Mouse (Mus musculus) hindlimb bud, embryonic 11.5 days (tissue): Measurements from ENCODE around the gene Fam19a2.

Experiments used
- DNase-seq: peaks from one replicate; pipeline ENCODE4 v3.0.0-alpha.2; 2012; ENCODE audit warnings: low read depth, low spot score; ENCODE audit errors: extremely low spot score

Fam19a2 gene

DNA sequence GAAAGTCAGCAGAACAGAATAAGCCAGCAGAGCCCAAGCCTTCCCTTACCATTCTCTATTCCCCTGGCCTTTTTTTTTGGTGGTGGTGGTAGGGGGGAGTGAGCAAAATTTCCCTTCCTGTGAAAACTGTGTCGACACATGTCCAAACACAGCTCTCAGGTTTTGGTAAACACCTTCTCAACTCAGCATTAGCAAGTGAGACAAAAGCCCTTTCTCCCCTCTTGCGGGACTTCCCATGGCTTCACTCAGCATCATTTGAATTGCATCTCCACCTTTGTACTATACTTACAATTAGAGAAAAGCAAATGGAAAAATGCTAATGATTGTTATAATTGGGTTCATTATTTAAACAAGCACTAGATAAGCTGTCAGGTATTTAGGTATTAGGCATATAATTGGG, 119.5 kb downstream of the Fam19a2 start:
- no peak for DNase-seq

DNA sequence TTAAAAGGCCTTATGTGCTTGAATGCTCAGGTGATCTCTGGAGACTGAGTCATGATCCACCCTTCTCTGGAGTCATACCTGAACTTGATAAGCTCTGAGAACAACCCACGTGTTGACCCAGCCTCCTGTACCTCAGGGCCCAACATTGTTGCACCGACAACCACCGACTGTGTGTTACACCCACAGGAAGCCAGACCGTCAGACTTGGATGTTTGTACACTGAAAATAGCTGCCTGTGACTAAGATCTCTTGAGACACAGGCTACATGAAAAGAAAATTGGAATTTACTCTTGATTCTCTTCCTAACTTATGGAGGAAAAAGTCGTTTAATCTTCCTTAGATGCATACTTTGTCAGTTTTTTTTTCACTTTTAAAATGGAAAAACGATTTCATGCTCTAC, 121.8 kb downstream of the Fam19a2 start:
- no peak for DNase-seq

DNA sequence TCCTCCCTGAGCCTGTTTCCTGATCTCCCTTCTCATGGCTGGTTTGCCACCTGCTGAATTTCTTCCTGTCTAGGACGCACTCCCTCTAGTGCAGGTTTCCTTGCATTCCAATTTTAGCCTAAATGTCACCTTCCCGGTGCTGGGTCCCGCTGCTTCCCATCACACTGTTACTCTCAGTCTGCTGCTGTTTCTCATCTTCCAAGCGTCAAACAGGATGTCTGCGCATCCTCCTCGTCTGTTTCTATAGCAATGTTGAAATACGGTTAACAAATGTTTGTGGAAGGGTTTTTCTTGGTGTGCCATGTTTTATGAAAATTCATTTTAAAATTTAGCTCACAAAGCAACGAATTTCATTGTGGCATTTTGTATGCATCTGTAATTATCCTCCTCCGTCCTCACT, 131.6 kb downstream of the Fam19a2 start:
- no peak for DNase-seq

DNA sequence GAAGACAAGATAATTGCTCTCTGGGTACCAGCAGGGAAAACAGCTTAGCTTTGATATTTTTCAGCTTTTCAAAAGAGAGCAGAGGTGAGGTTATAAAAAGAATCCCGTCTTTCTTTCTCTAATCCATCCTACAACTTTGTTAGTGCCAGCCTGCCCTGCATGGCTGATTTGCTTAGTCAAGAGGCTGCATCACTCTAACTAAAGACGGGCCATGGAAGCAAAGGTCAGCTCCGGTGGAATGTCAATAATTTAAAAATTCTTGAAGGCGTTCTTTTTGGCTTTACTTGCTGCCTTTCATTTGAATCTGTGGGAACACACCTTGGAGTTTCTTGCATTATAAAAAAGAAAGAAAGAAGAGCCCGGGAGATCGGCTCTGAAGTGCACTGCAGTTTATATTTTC, 134.3 kb downstream of the Fam19a2 start:
- DNase-seq = no peak

DNA sequence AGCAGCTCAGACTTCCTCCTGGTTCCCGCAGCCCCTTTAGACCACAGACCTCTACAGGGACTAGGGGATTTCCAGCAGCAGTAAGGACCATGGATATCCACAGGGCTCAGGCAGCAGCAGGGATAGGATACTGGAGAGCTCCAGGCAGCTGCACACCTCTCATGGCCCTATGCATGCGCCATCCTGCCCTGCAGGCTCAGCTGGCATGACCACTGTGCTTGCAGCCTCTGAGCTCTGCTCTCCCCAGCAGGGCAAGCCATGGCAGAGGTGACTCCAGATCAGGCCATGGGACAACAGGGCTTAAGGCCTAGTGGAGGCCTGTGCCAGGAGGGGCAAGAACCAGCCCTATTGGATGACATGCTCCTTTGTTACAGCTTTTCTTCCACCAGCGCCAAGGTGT, 137.4 kb downstream of the Fam19a2 start:
- DNase-seq = no peak

DNA sequence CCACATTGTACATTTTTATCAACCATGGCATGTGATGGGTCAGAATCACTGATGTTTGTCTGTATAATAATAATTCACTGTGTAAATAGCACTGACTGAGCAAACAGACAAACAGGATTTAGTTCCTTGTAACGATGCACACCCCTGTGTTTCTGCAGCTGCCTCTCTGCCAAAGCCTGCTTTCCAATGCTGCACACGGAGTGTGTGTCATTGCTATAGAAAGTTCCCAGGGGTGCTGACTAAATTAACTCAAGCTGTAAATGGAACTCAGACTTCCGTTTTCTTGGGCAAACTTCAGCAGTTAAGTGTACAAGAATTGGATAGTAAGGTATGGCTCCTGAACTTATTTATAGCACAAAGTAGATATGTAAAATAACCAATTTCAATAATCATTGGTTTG, 138.7 kb downstream of the Fam19a2 start:
- DNase-seq = no peak

DNA sequence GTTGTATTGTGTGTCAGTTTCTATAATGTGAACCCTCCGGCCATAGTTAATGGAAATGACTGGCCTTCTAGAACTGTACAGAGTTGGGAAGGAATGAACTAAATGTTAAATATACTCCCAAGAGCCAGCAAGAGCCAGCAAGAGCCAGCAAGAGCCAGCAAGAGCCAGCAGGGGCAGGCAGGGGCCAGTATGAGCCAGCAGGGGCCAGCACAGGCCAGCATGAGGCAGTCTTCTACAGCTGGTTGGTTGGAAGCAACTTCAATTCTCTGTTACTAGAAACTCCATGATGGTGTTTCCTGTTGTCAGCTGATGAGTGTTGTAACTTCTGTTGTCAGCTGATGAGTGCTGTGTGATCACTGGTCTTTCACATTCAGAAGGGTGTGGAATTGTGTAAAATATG, 151.2 kb downstream of the Fam19a2 start:
- DNase-seq = no peak

DNA sequence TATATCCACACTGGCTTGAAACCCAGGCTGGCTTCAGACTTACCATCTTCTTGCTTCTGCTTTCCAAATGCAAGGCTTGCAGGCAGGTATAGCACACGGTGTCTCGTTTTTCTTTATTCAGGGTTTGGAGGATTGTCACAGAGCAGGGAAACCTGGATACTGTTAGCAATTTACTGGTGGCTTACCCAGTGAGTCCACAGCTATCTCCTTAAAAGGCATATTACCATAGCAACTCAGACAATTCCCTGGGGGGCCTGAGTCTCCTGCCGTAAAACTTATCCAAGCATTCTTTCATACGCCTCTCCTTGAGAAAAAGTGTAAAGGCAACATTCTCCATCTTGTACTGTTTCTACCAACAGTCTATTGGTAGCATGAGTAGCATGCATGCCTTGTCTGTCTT, 152.2 kb downstream of the Fam19a2 start:
- DNase-seq = no peak

DNA sequence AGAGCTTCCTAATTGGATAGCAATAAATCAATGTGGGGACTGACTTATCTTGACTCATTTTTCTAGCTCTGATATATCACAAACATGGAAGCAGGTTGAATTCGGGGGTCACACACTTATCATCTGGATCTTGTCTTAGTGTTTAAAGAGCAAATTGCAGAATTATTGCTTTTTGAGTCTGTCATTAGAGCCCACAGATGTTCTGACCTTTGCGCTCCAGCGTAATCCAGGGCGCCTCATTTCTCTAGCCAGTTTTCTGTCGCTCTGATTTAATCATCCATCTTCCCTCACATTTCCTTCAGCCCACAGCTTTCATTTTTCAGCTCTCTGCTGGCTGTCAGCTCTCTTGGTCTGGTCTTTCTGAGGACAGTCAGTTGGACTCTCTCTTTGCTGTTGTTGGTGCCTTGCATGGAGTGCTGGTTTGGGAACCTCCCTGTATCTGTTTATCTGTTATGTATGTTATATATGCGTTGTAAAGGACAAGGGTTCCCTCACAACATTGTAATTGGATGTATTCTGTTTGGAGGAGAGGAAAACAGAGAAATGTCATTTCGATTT, 154.9 kb downstream of the Fam19a2 start:
- DNase-seq = no peak

DNA sequence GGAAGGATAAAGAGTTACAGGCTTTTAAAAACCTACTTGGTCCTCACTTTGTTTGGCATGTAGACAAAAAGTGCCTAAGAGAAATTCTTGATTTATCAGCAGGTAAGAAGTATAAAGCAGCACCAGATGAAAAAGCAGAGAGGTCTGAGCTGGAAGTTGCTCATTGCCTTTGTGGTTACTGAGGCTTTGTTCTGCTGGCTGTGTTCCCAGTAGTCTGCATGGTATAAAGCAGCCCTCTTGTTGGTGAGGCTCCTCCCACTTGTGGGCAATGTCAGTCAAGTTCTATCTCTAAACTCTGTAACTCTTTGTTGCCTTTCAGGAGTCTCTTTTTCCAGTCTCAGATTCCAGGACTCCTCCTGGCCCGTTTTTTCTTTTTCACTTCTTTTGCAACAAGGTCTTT, 156.5 kb downstream of the Fam19a2 start:
- DNase-seq = no peak

DNA sequence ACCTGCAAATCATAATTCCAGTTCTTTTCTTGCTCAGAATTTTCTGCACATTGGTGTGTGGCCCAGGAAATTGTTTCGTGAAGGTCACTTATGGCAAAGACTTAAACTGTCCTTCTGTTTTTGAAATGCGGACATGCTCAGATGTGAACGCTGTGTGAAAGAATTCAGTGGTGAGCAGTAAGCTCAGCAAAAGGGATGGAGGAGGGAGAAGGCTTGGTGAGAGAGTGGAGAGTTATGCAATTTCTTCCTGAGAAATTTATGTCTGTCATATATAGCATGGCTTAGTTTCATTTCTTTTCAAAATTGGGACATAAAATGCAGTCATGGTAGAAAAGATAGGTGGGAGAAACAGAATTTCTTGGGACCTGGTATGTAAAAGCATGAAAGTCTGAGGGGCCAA, 160.7 kb downstream of the Fam19a2 start:
- DNase-seq = no peak

DNA sequence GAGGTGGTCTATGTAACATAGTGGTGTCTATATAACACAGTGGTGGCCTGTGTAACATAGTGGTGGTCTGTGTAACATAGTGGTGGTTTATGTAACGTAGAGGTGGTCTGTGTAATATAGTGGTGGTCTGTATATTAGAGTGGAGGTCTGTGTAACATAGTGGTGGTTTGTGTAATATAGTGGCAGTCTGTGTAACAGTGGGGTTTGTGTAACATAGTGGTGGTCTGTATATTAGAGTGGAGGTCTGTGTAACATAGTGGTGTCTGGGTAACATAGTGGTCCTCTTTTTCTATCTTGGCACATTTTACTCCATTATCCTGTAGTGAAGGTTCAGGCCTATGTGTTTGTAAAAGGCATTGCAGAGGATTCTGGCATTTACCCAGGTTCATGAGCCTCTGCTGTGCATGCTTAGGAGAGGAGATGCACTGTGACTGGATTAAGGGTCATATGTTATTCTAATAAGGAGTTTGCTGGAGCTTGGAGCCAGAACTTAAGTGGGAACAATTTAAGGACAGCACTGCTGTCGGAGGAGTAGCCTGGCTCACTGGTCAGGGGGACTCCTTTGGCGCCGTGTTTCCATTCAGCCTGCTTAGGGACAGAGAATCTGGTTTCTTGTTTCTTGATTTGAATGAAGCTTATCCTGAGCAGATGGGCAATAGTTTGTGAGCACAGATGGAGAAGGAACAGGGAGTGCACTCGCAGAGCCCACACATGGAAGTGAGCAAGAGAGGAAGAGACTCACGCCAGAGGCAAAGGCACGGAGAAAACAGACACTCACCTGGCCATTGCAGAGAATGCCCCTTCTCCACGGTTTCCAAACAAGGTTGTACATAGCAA, 162.9 kb downstream of the Fam19a2 start:
- DNase-seq = no peak

DNA sequence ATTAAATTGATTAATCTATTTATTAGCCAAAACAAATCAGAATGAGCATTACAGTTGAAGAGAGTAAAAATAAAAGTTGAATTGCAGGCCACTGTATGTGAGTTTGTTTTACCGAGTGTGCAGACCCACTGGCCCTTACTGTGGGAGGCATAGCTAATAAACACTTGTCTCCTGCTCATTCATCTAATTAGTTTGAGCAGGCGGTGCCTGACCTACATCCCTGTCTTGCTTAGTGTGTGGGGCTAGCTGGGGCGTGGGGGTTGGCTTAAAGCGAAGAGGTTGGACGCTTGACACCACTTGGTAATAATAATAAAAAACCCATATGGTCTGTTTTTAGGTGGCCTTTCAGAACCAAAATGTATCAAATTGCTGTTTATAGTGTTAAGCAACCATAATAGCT, 167.8 kb downstream of the Fam19a2 start:
- no peak for DNase-seq

DNA sequence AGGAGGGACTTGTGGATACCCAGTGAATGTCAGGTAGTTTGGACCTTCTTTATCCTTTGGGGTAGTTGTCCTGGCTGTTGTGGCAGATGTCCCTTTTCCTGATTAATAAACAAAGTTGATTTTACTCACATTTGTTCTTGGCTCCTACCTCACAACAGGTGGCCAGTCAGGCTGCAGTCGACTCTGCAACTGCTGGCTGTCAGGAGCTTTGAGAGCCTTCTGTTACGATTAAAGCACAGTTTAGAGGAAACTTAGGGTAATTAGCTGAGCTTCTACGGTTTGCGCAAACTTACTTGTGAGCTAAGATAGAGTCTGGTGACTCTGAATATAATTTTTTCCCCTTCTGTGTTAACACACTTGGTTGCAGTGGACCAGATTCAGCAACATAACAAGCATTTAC, 173.8 kb downstream of the Fam19a2 start:
- no peak for DNase-seq

DNA sequence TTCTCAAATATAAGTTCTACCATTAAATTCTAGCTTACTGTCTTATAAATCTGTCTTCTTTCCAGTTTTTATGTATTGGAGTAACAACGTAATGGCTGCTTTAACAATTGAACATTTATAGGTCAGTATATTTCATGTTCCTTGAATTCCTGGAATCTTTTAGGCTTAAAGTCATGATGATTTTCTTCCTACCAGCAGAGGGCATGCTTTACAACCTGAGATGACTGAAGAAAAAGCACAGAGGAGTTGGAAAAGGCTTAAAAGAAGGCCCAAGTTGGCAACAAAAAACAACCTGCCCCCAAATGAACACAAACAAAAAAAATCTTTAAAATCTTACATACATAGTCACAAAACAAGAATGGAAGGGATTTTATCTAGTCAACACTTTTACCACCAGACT, 193.0 kb downstream of the Fam19a2 start:
- no peak for DNase-seq

DNA sequence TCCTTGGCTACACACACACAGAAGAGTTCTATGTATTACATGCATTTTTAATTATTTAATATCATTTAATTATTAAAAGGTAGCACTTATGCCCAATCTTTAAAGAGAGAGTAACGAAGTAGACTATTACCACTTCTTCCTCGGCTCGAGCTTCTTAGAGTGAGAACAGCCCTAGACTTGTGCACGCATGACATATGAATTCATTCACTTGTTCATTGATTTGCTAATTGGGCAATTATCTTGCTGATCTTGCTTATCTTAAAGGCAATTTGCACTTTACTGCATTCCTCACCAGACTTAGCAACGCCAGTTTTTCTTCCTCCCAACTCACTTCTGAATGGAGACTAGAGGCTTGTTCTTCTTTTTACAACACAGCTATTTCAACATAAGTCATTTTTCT, 196.7 kb downstream of the Fam19a2 start:
- no peak for DNase-seq

DNA sequence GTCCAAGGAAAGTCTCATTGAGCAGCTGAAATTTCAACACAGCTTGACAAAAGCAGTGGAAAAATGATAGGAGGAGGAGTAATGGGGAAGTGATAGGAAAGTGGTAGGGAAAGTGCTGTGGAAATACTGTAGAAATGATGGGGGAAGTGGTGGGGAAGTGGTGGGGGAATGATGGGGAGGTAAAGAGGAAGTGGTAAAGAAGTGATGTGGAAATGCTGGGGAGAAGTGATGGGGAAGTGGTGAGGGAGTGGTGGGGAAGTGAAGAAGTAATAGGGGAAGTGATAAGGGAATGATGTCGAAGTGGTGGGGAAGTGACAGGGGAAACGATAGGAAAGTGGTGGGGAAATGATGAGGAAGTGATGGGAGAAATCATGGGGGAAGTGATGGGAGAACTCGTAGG, 198.5 kb downstream of the Fam19a2 start:
- no peak for DNase-seq

DNA sequence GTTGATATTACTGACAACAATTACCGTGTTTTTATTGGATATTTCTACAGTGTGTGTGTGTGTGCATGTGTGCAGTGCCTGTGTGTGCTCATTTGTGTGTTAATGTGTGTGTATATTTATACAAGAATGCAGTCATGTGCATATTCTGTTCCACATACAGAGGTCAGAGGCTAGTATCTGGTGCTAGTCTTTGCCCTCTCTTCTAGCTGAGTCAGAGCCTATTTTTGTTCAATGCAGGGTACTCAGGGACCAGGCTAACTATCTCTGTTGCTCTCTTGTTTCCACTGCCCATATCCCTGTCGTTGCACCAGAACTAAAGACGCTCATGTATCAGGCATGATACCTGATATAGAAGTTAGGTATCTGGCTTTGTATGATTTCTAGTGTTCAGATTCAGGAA, 251.0 kb downstream of the Fam19a2 start:
- no peak for DNase-seq

DNA sequence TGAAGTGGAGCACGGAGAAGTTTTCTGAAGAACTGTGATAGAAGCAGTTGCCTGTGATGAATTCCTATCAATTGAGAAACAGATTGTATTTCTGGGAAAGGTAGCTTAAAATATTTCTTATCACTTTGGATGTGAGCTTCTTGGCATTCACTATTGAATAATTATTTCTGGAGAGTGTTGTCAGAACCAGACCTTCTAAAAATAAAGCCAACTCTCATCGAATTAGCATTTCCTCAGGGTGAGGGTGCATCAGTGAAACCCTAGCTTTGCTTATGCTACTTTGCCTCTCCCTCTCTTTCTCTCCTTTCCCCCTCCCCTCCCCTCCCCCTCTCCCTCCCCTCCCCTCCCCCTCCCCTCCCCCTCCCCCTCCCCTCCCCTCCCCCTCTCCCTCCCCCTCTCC, 256.8 kb downstream of the Fam19a2 start:
- DNase-seq = no peak

DNA sequence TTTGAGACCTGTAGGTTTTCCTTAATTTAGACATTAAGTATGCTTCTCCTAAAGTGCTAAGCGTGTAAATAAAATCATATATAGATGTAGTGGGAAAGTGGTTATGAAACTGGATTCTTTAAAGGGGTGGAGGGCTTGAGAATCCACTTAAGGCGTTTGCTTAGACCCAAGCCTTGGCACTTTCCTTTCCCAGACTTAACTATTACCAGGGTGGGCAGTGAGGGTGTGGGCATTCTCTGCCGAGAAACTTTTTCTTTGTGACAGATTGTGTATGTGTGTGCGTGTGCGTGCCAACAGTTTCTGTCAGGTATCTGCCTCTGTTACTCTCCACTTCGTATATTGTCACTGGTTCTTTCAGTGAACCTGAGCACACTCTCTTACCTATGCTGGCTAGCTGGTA, 257.4 kb downstream of the Fam19a2 start:
- DNase-seq = no peak

DNA sequence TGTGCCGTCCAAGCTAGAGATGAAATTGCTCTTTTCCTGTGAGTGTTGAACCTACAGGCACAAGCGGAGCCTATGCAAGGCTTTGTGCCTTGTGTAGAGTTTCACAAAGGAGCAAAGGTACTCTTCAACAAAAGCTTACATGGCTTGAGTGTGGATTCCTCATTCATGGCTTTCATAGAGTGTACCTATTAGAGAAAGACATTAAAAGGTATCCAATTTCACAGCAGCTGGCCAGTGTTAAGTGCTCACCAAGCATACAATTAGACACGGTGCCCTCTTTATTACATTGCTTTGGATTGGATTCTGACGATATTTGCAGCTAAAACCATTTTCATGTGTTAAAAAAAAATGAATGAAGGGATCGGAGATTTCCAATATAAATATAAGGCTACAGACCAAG, 261.6 kb downstream of the Fam19a2 start:
- DNase-seq = no peak

DNA sequence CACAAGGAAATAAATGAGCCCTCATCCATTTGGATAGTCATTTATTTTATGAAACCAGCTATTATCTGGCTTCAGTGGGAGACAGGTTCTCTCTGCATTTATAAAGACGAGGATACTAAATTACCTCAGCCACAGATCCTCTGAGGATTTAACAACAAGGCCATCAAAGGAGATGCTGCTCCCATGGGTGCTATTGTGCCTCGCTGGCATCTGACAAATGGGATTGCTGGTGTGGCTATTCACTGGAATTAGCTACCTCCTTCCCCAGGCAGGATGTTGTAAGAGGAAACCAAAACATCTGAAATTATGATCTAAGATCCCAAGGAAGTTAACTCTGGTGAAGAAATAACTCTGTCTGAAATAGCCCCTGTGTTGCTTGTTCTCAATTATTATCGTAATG, 262.3 kb downstream of the Fam19a2 start:
- no peak for DNase-seq

DNA sequence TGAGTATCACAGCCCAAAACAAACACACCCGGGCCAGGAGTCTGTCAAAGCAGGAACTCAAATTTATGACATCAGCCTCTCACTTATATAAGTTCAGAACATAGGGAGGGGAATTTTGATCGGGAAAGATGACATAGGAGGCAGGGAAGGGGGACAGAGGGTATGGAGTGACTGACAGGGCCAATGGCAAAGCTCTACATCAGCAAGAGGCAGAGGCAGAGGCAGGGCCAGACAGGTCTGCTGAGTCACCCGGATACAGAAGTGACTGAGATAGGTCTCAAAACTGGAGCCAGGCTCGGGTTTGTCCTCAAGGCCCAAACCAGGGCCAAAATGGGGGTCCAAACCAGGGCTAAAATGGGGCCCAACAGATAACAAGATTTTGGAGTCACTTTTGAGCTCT, 272.3 kb downstream of the Fam19a2 start:
- no peak for DNase-seq
